Mouse (Mus musculus) C3H10T1/2 (cell line): ENCODE results near the gene Sgo1. TPM values are rescaled to one million over a fixed set of nuclear protein-coding genes. Genes with fewer than 3 reads are reported as not detected.

Experiments
- polyA plus RNA-seq, 2 experiments: library from polyadenylated mRNA; unstranded; fragments of >200 nt; fragmentation: generic; extraction: Trizol; gene quantifications; one replicate each; pipeline ENCODE4 v1.2.1; 2012; ENCODE audit warnings: missing spikeins in 2 of 2

The Sgo1 gene
- polyA plus RNA-seq: 1 to 10 TPM in 1 of 2 experiments, under 1 TPM in 1; 0.67 to 5.9 TPM

GRCm38 (mm10) chr17:53688877-53689802 is at the start of gene Sgo1:
TSS of gene Sgo1 (minus strand) at chr17:53689333.

Other genes starting within 250 kb of the Sgo1 start
- gene Efhb, start 226.0 kb downstream of the Sgo1 start, polyA plus RNA-seq: under 1 TPM in 1 of 2 experiments, not detected in 1; 0.02 TPM
- 1 to 10 TPM; 1.3 to 9.5 TPM for gene Rab5a, start 210.1 kb downstream of the Sgo1 start, polyA plus RNA-seq
- under 1 TPM; 0.01 to 0.02 TPM for gene Pp2d1, start 149.9 kb downstream of the Sgo1 start, polyA plus RNA-seq
- 1 to 10 TPM in 1 of 2 experiments, under 1 TPM in 1; 0.30 to 4.0 TPM for gene Kat2b, start 122.5 kb downstream of the Sgo1 start, polyA plus RNA-seq
- gene Sult1c2, start 157.0 kb upstream of the Sgo1 start, polyA plus RNA-seq: not detected